Mouse (Mus musculus): ENCODE data around the gene Hspb9.

Gene Hspb9

GRCm38 (mm10) chr11:100730477-100731205 is 17.0 kb downstream of the Hspb9 start:
- no peak for DNase-seq (ENCODE audit: low spot score in 2 of 2)

DNA sequence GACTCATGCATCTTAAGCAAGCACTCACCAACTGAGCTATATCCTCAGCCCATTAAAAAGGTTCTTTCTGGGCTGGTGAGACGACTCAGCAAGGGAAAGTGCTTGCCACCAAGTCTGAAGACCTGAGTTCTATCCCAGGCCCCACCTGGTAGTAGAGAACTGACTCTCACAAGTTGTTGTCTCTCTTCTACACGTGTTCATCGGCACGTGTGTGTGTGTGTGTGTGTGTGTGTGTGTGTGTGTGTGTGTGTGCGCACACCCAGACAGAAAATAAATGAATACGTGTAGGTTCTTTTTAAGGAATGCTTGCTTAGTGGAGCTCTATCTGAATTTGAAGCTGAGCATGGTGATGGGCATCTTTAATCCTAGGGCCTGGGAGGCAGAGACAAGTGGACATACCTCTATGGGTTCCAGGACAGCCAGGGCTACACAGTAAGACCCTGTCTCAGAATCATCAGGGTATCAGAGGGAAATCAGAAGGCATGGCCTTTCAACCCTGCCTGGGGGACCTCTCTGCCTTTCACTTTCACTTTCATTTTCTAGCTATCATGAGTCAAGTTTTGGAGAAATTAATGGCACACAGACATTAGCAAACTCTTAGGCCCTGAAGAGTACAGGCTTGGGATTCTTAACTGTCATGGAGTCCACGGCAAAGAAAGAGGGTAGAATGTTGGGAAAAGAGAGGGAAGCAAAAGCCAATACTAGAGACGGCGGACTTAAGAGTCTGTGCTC is 21.6 kb downstream of the Hspb9 start:
- no peak for DNase-seq (ENCODE audit: low spot score in 2 of 2)

GRCm38 (mm10) chr11:100735954-100736745 is 22.5 kb downstream of the Hspb9 start:
- no peak for DNase-seq (ENCODE audit: low spot score in 2 of 2)

GRCm38 (mm10) chr11:100736746-100737080 is 23.1 kb downstream of the Hspb9 start:
- no peak for DNase-seq (ENCODE audit: low spot score in 2 of 2)

- DNase-seq (ENCODE audit: low spot score in 2 of 2) = no peak
These were observed 23.6 kb downstream of the Hspb9 start for GRCm38 (mm10) chr11:100737105-100737733.

DNA sequence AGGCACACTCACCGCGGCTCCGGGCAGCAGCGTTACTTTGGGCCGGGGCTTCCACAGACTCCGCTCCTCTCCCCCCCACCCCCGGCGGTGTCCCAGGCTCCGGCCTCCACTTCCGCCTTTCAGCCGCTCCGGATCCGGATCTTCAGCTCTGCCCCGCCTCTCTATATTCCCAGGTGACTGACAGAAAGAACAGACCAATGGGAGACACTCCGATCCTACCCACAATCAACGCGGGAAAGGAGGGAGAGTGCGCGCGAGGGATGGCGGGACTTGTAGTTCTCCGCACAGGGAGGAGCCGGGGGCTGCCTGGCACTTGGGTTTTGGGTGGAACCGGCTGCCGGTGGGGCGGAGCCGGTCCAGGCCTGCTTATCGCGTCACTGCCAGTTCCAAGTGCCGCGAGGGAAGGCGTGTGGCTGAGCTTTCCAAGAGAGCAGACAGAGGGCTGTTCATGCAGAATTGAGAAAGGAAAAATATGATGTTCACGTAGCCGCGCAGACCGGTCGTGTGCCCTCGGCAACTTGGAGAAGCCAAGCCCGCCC is 24.5 kb downstream of the Hspb9 start, which contains the start of gene Rab5c:
Rab5c (minus strand) TSS at position 150 of the 539 bp plus-strand sequence.
- peak; percentile 94 to 96 for DNase-seq (ENCODE audit: low spot score in 2 of 2)

- no peak for DNase-seq (ENCODE audit: low spot score in 2 of 2)
These were observed 25.1 kb downstream of the Hspb9 start for GRCm38 (mm10) chr11:100738749-100739148.

GRCm38 (mm10) chr11:100741348-100741747 is 27.7 kb downstream of the Hspb9 start:
- no peak for DNase-seq (ENCODE audit: low spot score in 2 of 2)

DNA sequence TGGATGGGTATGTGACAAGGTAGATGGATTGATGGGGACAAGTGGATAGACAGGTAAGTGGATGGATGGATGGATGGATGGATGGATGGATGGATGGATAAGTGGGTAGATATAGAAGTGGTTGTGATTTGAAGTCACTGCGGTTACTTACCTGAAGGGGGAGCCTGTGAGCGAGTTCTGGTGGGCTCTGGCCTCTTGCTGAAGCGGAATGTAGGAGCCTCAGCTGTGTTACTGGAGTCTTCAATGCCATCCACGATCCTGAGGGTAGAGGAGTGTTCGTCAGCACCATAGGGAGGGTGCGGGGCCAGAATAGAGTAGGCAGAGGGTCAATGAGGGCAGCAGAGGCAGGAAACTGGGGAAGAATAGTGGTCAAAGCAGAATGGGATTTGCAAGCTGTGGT is 31.4 kb downstream of the Hspb9 start:
- peak in 1 of 2 experiments; percentile 63 for DNase-seq (ENCODE audit: low spot score in 2 of 2)

GRCm38 (mm10) chr11:100746546-100746945 is 32.9 kb downstream of the Hspb9 start:
- DNase-seq (ENCODE audit: low spot score in 2 of 2) = no peak

GRCm38 (mm10) chr11:100747114-100747513 is 33.5 kb downstream of the Hspb9 start:
- no peak for DNase-seq (ENCODE audit: low spot score in 2 of 2)

DNA sequence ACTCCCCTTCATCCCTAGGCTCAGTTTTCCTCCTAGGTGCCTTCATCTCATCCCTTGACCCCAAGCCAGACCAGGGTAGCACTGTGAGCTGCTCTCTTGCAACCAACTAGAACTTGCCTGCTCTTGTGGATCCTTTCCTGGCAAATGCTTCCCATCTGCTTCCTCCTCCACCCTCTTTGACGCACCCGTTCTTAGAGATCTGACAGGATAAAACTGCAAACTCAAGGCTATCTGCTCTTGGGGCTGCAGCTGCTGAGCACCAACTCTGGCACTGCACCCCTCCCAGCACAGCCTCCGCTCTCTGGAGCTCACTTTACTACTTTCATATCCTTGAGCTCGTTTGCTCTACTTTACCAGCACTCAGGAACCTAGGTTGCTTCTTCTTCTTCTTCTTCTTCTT is 35.0 kb downstream of the Hspb9 start:
- DNase-seq (ENCODE audit: low spot score in 2 of 2) = no peak

GRCm38 (mm10) chr11:100749469-100749868 is 35.8 kb downstream of the Hspb9 start:
- DNase-seq (ENCODE audit: low spot score in 2 of 2) = no peak

DNA sequence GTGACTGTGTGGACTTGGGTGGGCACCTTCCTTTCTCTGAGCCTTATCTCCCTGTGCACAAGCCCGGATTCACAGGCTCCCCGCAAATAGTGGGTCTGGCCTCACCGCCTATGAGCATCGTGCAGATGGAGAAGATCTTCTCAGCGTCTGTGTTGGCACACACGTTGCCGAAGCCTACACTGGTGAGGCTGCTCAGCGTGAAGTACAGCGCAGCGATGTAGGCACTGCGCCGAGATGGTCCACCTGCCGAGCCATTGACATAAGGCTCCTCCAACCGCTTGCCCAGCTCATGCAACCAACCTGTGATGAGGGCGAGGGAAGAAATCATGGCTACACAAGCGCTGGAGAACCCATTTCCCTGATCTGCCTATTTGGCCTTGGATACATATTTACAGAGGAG is 36.5 kb downstream of the Hspb9 start:
- DNase-seq (ENCODE audit: low spot score in 2 of 2) = no peak

GRCm38 (mm10) chr11:100752294-100752693 is 38.6 kb downstream of the Hspb9 start:
- no peak for DNase-seq (ENCODE audit: low spot score in 2 of 2)

- DNase-seq (ENCODE audit: low spot score in 2 of 2) = no peak
These were observed 40.5 kb downstream of the Hspb9 start for GRCm38 (mm10) chr11:100754021-100754692.

DNA sequence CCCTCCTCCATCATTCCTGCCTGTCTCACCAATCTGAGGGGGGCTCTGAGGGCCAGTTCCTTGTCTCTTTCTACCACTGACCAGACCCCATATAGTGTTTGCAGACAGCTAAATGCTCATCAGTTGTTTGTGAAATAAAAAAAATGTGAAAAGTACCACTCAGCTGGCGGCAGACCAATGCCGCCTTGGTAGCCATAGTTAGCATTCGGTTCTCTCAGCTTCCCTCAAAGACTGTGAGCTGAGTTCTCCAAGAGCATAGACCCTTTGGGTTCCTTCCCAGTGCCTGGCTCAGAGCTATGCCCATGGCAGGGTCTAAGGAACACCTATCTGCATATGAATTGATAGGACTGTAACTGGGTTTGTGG is 41.0 kb downstream of the Hspb9 start:
- no peak for DNase-seq (ENCODE audit: low spot score in 2 of 2)

DNA sequence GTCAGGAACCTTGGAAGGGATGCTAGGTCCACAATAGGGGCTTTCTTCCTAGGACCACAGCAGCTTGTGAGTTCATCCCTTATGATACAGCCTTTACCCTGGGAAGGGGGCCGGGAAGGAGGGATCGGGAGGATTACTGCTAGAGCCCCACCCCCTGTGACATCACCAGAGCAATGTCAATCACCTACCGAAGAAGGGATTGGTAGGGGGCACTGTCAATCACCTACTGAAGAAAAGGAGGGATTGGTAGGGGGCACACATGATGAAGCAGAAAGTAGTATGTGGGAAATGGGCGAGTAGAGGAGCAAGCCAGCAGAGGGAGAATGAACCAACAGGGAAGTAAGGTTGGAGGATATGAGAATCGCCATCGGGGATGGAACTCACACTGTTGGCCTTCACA is 42.8 kb downstream of the Hspb9 start:
- no peak for DNase-seq (ENCODE audit: low spot score in 2 of 2)

GRCm38 (mm10) chr11:100757566-100757965 is 43.9 kb downstream of the Hspb9 start:
- no peak for DNase-seq (ENCODE audit: low spot score in 2 of 2)

DNA sequence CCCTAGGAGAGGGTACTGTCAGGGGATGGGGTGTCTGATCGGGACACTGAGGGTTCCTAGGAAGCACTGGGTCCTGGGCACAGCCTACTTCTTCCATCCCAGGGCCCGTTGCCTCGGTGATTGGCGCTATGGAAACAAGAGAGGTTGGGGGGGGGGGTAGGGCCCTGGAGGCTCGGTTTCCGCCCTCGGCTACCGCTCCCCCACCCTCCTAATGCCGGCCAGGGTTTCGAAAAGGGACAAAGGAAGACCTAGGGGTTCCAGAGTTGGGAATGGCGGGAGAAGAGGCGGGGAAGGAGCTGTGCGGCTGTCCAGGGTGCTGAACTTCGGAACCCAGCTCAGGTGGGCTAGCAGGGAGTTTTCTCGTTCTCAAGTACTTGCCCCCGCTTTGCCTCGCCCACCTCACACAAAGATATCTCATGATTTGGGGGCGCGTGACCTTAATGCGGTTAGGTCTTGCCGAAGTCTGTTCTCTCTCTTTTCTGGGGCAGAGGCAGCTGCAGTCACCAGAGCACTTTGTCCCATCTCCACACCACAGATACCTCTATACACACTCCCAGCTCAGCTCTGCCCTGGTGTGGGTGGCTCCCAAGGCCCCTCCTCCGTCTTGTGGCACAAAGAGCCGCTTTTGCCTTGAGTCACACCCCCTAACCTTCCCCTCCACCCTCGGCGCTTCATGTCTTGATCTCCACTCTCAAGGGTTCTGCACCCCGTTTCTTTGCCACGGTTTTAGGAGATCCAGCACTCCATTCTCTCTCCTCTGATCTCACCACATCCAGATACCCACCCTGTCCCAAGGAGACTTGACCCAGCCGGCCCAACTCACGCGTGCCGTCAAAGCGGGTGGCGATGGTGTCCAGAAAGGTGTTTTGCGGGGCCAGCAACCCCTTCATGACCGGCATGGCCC is 45.3 kb downstream of the Hspb9 start:
- DNase-seq (ENCODE audit: low spot score in 2 of 2) = no peak

Measured in cerebellum, postnatal 4 days (tissue).